Mouse (Mus musculus): ENCODE measurements around the gene Kcnip1. TPM values are rescaled to one million over a fixed set of nuclear protein-coding genes. Genes with fewer than 3 reads are reported as not detected.

Kcnip1 gene
- total and polyA plus RNA-seq, 3 experiments = 0.04 to 0.17 TPM; not detected in 1

GRCm38 (mm10) chr11:33740187-33740586, 252.8 kb downstream of the Kcnip1 start:
- in situ Hi-C loops (cut with MboI; ENCODE audit: low pct_ligation_motif_present, low pct_unique_long_range_greater_than_20kb, low sequenced_read_pairs) (loop anchor here (25.0 kb wide), 1 partner anchor 347 kb away; the partner anchor contains the start of gene 4930469K13Rik), dilution Hi-C loops (cut with MboI; ENCODE audit: extremely low pct_ligation_motif_present, extremely low pct_unique_long_range_greater_than_20kb, low sequenced_read_pairs) (no loop called here)
- no peak for DNase-seq (ENCODE audit: extremely low read depth)
- no peak for TF ChIP-seq NELFE (IDR thresholded peaks at IDR 0.05; ENCODE audit: low read depth, low read length)
- no peak for TF ChIP-seq SIN3A (IDR thresholded peaks at IDR 0.05; ENCODE audit: low read length)
- TF ChIP-seq MAFK (IDR thresholded peaks at IDR 0.05; ENCODE audit: insufficient replicate concordance, low read length) = no peak
- TF ChIP-seq CHD1 (IDR thresholded peaks at IDR 0.05; ENCODE audit: low read depth, low read length) = no peak
- TF ChIP-seq RCOR1 (conservative IDR thresholded peaks at IDR 0.05; ENCODE audit: low read depth, low read length) = no peak
- Histone ChIP-seq H3K4me3 (replicated peaks in 1 of 3; ENCODE audit: low read depth in 2 of 3, low read length in 2 of 3, poor library complexity in 1 of 3) (no peak overlapping the region), H3K9ac (ENCODE audit: insufficient read depth, low read depth) (no peak overlapping the region), H3K9me3 (replicated peaks; ENCODE audit: low read length) (no peaks in the 10 kb centered on the region), H3K4me1 (ENCODE audit: control insufficient read depth in 1 of 2, insufficient read depth in 2 of 2) (no peaks in the 10 kb centered on the region), H3K4me2 (ENCODE audit: insufficient read depth, low read depth, poor library complexity, severe bottlenecking) (no peak overlapping the region), H3K79me2 (replicated peaks; ENCODE audit: control insufficient read depth, extremely low read depth, insufficient read depth, poor library complexity, severe bottlenecking) (no peaks in the 10 kb centered on the region), H3K27me3 (replicated peaks) (peaks cover 91% of the 10 kb centered on the region), H3K27ac (ENCODE audit: insufficient read depth, low read depth) (no peak overlapping the region), H3K36me3 (replicated peaks in 1 of 2; ENCODE audit: control insufficient read depth in 1 of 2, insufficient read depth in 1 of 2, low read length in 1 of 2) (no peaks in the 10 kb centered on the region)

- Histone ChIP-seq H3K4me1 (ENCODE audit: control insufficient read depth in 1 of 2, insufficient read depth in 2 of 2) (no peaks in the 10 kb centered on the region), H3K36me3 (replicated peaks in 1 of 2; ENCODE audit: control insufficient read depth in 1 of 2, insufficient read depth in 1 of 2, low read length in 1 of 2) (no peaks in the 10 kb centered on the region), H3K79me2 (replicated peaks; ENCODE audit: control insufficient read depth, extremely low read depth, insufficient read depth, poor library complexity, severe bottlenecking) (no peaks in the 10 kb centered on the region), H3K9ac (ENCODE audit: insufficient read depth, low read depth) (no peak overlapping the region), H3K4me2 (ENCODE audit: insufficient read depth, low read depth, poor library complexity, severe bottlenecking) (no peak overlapping the region), H3K27ac (ENCODE audit: insufficient read depth, low read depth) (no peak overlapping the region), H3K4me3 (replicated peaks in 1 of 3; ENCODE audit: low read depth in 2 of 3, low read length in 2 of 3, poor library complexity in 1 of 3) (no peak overlapping the region), H3K27me3 (replicated peaks) (peaks cover 95% of the 10 kb centered on the region), H3K9me3 (replicated peaks; ENCODE audit: low read length) (no peaks in the 10 kb centered on the region)
- DNase-seq (ENCODE audit: extremely low read depth) = no peak
- dilution Hi-C loops (cut with MboI; ENCODE audit: extremely low pct_ligation_motif_present, extremely low pct_unique_long_range_greater_than_20kb, low sequenced_read_pairs) (no loop called here), in situ Hi-C loops (cut with MboI; ENCODE audit: low pct_ligation_motif_present, low pct_unique_long_range_greater_than_20kb, low sequenced_read_pairs) (loop anchor here (25.0 kb wide), 1 partner anchor 351 kb away; the partner anchor contains the start of gene 4930469K13Rik)
- no peak for TF ChIP-seq SMC3 (IDR thresholded peaks at IDR 0.05; ENCODE audit: low read depth, low read length)
- no peak for TF ChIP-seq TBP (conservative IDR thresholded peaks at IDR 0.05; ENCODE audit: low read depth, low read length)
- no peak for TF ChIP-seq GABPA (IDR thresholded peaks at IDR 0.05; ENCODE audit: insufficient replicate concordance, low read depth, low read length)
- no peak for TF ChIP-seq MYC (IDR thresholded peaks at IDR 0.05; ENCODE audit: low read depth, low read length)
- TF ChIP-seq ZNF384 (IDR thresholded peaks at IDR 0.05; ENCODE audit: low read depth, low read length) = no peak
- TF ChIP-seq PAX5 (IDR thresholded peaks at IDR 0.05; ENCODE audit: low read length) = no peak
- no peak for TF ChIP-seq MEF2A (IDR thresholded peaks at IDR 0.05; ENCODE audit: borderline replicate concordance, low read depth, low read length)
Measured at GRCm38 (mm10) chr11:33736426-33736825, 256.5 kb downstream of the Kcnip1 start.

- in situ Hi-C loops (cut with MboI; ENCODE audit: low pct_ligation_motif_present, low pct_unique_long_range_greater_than_20kb, low sequenced_read_pairs) = loop anchor here (5.0 to 25.0 kb wide), 2 partner anchors 189 to 354 kb away; partner anchors contain the start of gene 4930469K13Rik
- Histone ChIP-seq H3K27ac (ENCODE audit: insufficient read depth, low read depth) (no peak overlapping the region), H3K4me3 (replicated peaks in 1 of 3; ENCODE audit: low read depth in 2 of 3, low read length in 2 of 3, poor library complexity in 1 of 3) (no peak overlapping the region), H3K9ac (ENCODE audit: insufficient read depth, low read depth) (no peak overlapping the region), H3K79me2 (replicated peaks; ENCODE audit: control insufficient read depth, extremely low read depth, insufficient read depth, poor library complexity, severe bottlenecking) (no peaks in the 10 kb centered on the region), H3K4me1 (ENCODE audit: control insufficient read depth in 1 of 2, insufficient read depth in 2 of 2) (no peaks in the 10 kb centered on the region), H3K9me3 (replicated peaks; ENCODE audit: low read length) (no peaks in the 10 kb centered on the region), H3K27me3 (replicated peaks) (peaks cover 93% of the 10 kb centered on the region), H3K36me3 (replicated peaks in 1 of 2; ENCODE audit: control insufficient read depth in 1 of 2, insufficient read depth in 1 of 2, low read length in 1 of 2) (no peaks in the 10 kb centered on the region), H3K4me2 (ENCODE audit: insufficient read depth, low read depth, poor library complexity, severe bottlenecking) (no peak overlapping the region)
- DNase-seq (ENCODE audit: extremely low read depth) = peak; percentile 70
- TF ChIP-seq MAX (IDR thresholded peaks at IDR 0.05; ENCODE audit: low read length) (no peak), RAD21 (IDR thresholded peaks at IDR 0.05; ENCODE audit: low read depth, low read length) (peak; percentile 88), JUN (IDR thresholded peaks at IDR 0.05; ENCODE audit: insufficient read depth, low read depth, low read length) (no peak), MAFK (IDR thresholded peaks at IDR 0.05; ENCODE audit: insufficient replicate concordance, low read length) (no peak), SMC3 (IDR thresholded peaks at IDR 0.05; ENCODE audit: low read depth, low read length) (peak; percentile 84), ZKSCAN1 (IDR thresholded peaks at IDR 0.05; ENCODE audit: borderline replicate concordance, low read depth, low read length) (no peak), CHD2 (IDR thresholded peaks at IDR 0.05; ENCODE audit: low read length) (no peak), ZC3H11A (IDR thresholded peaks at IDR 0.05; ENCODE audit: low read depth, low read length) (peak; percentile 26; the same call in 1 of the 2 replicates), TCF12 (IDR thresholded peaks at IDR 0.05; ENCODE audit: low read depth, low read length) (no peak), SIN3A (IDR thresholded peaks at IDR 0.05; ENCODE audit: low read length) (no peak), CTCF (conservative IDR thresholded peaks at IDR 0.05 in 1 of 2, IDR thresholded peaks at IDR 0.05 in 1 of 2; ENCODE audit: low read depth in 2 of 2, low read length in 2 of 2) (peak; percentile 71 to 89)
- dilution Hi-C loops (cut with MboI; ENCODE audit: extremely low pct_ligation_motif_present, extremely low pct_unique_long_range_greater_than_20kb, low sequenced_read_pairs) = no loop called here
Measured at GRCm38 (mm10) chr11:33733269-33733668, 259.7 kb downstream of the Kcnip1 start.
